Mouse (Mus musculus) brain, embryonic 14.5 days (tissue): ENCODE measurements around the gene Klb.

Experiments
- CTCF ChIP-seq: fragments of 200-500 bp; IDR thresholded peaks from 2 replicates; pipeline ENCODE4 v1.5.1; 2012; ENCODE audit warnings: inconsistent platforms, mild to moderate bottlenecking, moderate library complexity, borderline replicate concordance; ENCODE audit not compliant: insufficient read depth, insufficient read length; ENCODE audit errors: extremely low read depth
- POLR2A ChIP-seq: fragments of 200-500 bp; IDR thresholded peaks from 2 replicates; pipeline ENCODE4 v1.6.1; 2012; ENCODE audit warnings: mild to moderate bottlenecking, inconsistent platforms, borderline replicate concordance; ENCODE audit not compliant: poor library complexity, insufficient read depth, insufficient read length, severe bottlenecking; ENCODE audit errors: extremely low read depth

DNA sequence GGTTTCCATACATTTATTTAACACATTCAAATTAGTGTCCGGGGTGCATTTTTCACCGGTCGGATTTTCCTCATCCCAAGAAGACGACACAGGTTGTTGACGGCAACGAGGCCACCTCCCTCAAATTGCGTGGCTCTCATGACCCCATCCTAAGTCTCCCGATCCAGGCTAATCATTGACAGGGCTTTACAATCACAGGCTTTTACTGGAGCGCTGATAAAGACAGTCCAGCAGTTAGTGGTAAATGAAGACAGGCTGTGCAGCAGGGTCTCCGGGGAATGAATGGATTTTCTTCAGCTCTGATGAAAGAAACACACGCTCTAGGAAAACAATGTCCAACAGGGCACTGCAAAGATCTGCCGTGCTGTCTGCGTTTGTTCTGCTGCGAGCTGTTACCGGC lies at the start of gene Klb:
- no peak for TF ChIP-seq CTCF
- no peak for TF ChIP-seq POLR2A
